Mouse (Mus musculus): ENCODE data around the gene Abcc9. TPM values are rescaled to one million over a fixed set of nuclear protein-coding genes. Genes with fewer than 3 reads are reported as not detected.

Abcc9 gene
- total RNA-seq (2023): not detected

DNA sequence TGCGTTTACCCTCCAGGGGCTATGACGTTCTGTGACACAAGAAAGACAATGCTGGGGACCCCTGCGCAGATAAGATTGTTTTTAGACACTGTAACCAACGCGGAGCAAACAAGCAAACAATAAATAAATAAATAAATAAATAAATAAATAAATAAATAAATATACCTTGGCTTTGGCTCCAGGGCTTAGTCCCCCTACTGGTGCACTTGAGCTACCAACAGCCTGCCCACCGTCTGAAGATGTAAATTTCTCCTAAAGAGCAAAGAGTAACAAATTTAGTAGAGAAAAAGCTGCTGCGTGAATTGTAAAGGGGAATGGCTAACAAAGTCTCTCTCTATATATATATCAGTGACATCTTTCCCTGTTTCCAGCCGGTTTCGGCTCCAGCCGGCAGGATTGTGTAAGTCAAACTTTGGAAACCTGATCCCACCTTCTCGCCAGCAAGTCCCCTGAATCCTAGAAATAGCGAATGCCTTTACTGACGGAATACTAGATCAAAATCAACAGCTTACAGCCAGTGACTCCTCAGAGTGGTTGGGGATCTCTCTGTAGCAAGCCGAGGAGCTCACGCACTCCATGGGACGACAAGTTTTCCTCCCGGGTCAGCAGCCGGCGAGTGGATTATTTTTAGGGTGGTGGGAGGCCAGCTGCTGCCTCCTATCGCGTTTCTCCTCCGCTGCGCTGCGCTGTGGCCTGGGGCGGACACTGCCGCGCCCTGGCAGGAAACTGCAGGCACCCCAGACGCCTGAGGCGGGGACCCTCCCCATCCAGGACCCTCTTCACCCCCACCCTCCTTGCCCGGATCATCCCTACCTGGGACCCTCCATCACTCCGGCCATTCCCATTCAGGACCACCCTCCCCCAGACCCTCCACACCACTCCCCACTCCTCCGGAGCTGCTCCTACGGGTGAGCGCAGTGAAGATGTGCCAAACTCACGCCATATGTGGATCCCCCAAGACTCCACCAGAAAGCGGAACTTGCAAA, at the start of gene Abcc9:
Gene Abcc9, minus strand, starts transcription at position 664 of the 986 bp plus-strand sequence.

DNA sequence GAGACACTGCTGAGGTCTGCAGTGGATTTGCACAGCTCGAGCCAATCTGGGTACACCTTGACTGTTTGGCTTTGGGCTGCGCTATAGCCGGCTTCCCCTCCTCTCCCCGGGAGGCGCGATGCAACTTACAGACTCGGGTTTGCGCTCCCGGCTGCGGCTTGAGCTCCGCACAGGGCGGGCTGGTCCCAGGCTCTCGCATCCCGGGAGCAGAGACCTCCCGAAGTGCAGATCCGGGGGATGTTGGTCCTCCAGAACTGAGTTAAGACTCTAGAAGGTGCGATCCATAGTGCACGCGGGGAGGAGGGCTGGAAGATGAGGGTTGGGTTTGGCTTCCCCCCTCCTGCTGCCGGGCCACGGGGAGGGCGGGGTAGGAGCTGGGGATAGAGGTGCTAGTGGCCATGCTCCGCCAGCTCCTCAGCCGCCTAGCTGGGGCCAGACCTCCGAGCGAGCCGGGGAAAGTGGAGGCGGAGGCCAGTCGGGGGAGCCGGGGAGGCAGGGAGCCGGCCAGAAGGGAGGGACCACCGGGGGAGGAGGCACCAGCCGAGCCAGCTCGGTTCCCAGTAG, 131.0 kb downstream of the Abcc9 start, which contains the start of gene Kcnj8:
Gene Kcnj8, minus strand, starts transcription at position 560 of the 564 bp plus-strand sequence.

Other genes with a start within 250 kb of the Abcc9 start
- not detected for gene Gys2, start 229.2 kb downstream of the Abcc9 start, total RNA-seq (2023)
- gene Ldhb, start 194.4 kb downstream of the Abcc9 start, total RNA-seq (2023): 35.8 TPM
- 0.32 TPM for gene Kcnj8, start 130.7 kb downstream of the Abcc9 start, total RNA-seq (2023)
- gene Cmas, start 54.4 kb upstream of the Abcc9 start, total RNA-seq (2023): 84.5 TPM
- 0.67 TPM for gene Sult6b2, start 102.2 kb upstream of the Abcc9 start, total RNA-seq (2023)

Data from CD4-positive naive resting alpha-beta T cell, adult 76 days (primary cell).